Mouse (Mus musculus) megakaryocyte, embryonic 14.5 days (primary cell): Measurements from ENCODE around the gene Ccna2.

Experiments
- FLI1 ChIP-seq: IDR thresholded peaks from 2 replicates; pipeline ENCODE4 v1.6.1; 2012; ENCODE audit warnings: low read length, inconsistent platforms, mixed read lengths
- GATA1 ChIP-seq: IDR thresholded peaks from 3 replicates; pipeline ENCODE4 v1.6.1; 2012; ENCODE audit warnings: mixed read lengths, low read length, inconsistent platforms, borderline replicate concordance

DNA sequence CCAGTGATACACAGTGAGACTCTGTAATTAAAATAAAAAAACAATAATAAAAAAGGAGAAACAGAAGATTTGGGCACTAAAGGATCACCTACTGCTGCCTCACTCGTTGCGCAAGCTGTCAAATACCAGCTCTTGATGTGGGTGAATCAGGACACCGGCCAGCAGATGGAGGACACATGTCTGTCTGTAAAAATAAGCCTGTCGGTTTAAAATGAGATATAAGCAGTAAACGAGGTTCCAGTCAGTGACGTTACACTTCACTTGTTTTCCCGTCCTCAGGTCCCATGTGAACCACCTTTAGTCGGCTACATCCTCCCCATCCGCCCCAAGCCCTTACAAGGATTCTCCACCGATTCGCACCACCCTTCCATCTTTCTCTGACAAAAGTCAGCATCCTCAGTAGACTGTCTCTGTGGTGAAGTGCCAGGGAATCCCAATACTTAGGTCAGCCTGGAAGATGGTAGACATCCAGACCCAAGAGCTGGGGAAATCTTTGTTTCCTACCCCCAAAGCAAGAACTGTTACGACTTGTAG, 20.0 kb downstream of the Ccna2 start:
- TF ChIP-seq GATA1 (no peak), FLI1 (no peak)
